Mouse (Mus musculus) colon, adult 2 months (tissue): Measurements from ENCODE around the gene Zfp324. TPM values are rescaled to one million over a fixed set of nuclear protein-coding genes. Genes with fewer than 3 reads are reported as not detected.

Source experiments
- polyA plus RNA-seq: library from polyadenylated mRNA; depleted of rRNA; stranded (reverse); fragments of >200 nt; gene quantifications from 2 replicates; pipeline ENCODE4 v1.2.3, GENCODE M21; 2012; rRNA removed

Zfp324 gene
- 5.8 and 6.6 TPM in 2 replicates for polyA plus RNA-seq

GRCm38 (mm10) chr7:12965678-12966091 lies at the start of gene Zfp324:
Gene Zfp324, plus strand, starts transcription at chr7:12965838.

GRCm38 (mm10) chr7:12921705-12922465 lies 43.8 kb upstream of the Zfp324 start, which contains the start of gene Rps5:
Gene Rps5, plus strand, starts transcription at chr7:12922290.

GRCm38 (mm10) chr7:12927191-12927680 lies 38.4 kb upstream of the Zfp324 start, which contains the start of gene Rnf225:
Gene Rnf225, plus strand, starts transcription at chr7:12927416.

DNA sequence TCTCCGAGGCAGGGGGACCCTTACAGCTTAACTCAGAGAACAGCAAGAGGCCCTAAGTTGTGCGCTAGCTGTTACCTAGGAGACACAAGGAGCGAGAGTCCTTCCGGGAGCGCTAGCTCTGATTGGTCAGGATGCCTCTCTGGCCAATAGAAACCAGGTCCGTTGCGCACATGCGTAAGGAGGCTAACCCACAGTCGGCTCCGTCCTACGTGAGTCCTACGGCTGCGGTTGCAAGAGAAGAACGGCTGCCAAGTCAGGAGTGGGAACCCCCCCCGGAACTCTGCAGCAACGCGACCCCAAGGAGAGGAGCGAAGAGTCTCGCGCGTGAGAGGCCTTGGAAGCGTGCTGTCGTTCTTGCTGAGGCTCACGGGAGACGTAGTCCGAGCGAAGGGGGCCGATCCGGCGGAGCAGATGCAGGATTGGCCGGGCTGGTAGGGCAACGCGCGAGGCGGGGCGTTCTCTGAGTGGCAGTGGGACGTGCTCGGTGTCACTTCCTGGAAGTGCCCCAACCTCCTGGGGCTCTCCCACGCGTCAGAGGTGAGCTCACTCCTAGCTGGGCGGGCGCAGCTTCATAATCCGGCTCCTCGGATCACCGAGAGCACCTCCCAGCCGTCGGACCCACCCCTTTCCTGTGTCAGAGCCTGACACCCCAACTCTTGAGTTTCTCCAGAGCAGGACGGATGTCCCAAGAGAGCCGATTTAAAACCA lies 12.2 kb downstream of the Zfp324 start, which contains the start of gene Zfp446:
Gene Zfp446 (plus strand): TSS at position 167 of the 708 bp plus-strand sequence.

DNA sequence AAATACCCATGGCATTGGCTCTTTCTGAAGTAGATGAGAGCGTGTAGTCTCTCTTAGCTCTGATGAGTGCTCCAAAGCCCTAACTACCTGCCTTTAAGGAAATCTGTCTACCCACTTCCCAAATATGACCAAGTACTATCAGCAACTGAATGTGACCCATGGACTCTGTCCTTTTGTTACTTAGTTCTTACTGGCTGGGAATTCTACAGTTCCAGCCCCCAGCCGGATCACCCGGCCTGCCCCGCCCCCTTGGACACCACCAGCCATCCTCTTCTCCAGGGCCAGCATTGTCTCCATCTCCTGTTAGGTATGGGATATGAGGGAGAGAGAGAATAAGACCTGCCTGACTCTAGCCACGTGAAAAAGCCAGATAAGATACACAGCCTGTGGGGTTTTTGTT lies 32.4 kb downstream of the Zfp324 start, which contains the start of gene Slc27a5:
Gene Slc27a5 (minus strand): TSS at position 140 of the 400 bp plus-strand sequence.

DNA sequence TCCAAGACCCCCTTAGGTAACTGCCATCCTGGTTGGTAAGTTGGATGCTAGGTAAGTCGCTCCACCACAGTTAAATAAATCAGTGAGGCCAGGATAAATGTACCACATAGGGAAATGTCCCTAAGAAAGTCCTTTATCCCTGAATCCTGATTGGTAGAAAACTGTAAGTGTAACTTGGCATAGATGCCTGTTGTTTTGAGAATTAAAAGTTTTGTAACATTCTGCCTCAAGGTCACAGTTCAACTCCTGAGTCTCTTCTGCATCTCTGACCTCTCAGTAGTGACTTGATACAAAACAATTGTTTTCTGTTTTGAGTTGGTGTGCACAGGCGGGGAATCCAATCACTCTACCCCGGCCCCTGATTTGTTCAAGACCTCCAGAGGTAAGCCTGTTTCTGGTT lies 33.2 kb downstream of the Zfp324 start, which contains the start of gene Trim28:
Gene Trim28 (plus strand): TSS at position 264 of the 400 bp plus-strand sequence.

DNA sequence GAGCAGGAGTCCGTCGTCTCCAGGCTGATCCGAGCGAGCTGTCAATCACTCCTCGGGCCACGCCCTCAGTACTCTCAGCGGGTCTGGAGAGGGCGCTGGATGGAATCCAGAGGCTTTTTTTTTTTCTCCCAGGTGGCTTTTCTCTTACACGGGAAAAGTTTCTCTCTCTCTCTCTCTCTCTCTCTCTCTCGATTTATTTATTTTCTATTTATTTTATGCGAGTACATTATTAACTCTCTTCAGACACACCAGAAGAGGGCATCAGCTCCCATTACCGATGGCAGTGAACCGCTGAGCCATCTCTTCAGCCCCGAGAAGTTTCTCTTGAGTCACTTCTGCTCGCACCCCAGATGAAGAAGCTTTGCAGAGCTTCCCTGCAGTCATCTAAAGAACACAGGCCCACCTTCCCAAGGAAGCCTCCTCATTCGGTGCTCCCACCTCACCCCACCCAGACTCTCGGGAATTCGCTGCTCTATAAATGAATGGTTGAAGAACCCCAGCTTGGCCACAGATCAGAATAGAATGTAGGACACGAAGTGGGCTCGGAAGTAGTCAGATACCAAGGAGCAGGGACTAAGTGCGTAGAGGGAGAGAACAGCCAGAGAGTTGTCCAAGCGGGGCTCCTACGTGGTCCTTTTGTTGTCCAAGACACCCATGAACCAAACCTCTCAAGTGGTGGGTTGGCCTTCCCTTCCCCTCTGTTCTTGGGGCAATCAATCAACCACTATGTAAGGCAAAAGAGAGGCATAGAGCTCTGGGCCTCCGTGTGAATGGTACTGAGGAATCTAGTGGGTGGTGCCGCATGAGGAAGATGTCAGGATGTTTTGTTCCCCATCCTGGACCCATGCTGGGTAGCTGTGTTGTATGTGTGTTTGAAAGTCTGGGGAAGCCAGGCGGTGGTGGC lies 44.6 kb downstream of the Zfp324 start, which contains the start of gene Zbtb45:
Gene Zbtb45 (minus strand): TSS at position 30 of the 904 bp plus-strand sequence.

Other genes starting within 250 kb of the Zfp324 start
- gene Vmn2r56, start 230.8 kb upstream of the Zfp324 start, polyA plus RNA-seq = not detected in 2 replicates
- 0.37 and 0.43 TPM in 2 replicates for gene Zscan18, start 162.2 kb upstream of the Zfp324 start, polyA plus RNA-seq
- 0.41 and 0.47 TPM in 2 replicates for gene Zfp329, start 147.0 kb upstream of the Zfp324 start, polyA plus RNA-seq
- gene Zfp110, start 131.1 kb upstream of the Zfp324 start, polyA plus RNA-seq = 7.0 and 8.6 TPM in 2 replicates
- 0.53 and 0.54 TPM in 2 replicates for gene Zfp128, start 84.7 kb upstream of the Zfp324 start, polyA plus RNA-seq
- gene Zscan22, start 68.0 kb upstream of the Zfp324 start, polyA plus RNA-seq = 6.0 and 7.0 TPM in 2 replicates
- gene Rps5, start 43.5 kb upstream of the Zfp324 start, polyA plus RNA-seq = 1,881 and 2,138 TPM in 2 replicates
- 0.44 and 0.58 TPM in 2 replicates for gene Rnf225, start 38.4 kb upstream of the Zfp324 start, polyA plus RNA-seq
- gene Zfp446, start 12.0 kb downstream of the Zfp324 start, polyA plus RNA-seq = 3.3 and 3.6 TPM in 2 replicates
- 0.22 and 0.25 TPM in 2 replicates for gene Slc27a5, start 32.4 kb downstream of the Zfp324 start, polyA plus RNA-seq
- 205 and 241 TPM in 2 replicates for gene Trim28, start 33.3 kb downstream of the Zfp324 start, polyA plus RNA-seq
- 28.8 and 31.4 TPM in 2 replicates for gene Zbtb45, start 44.2 kb downstream of the Zfp324 start, polyA plus RNA-seq
- 81.9 and 83.8 TPM in 2 replicates for gene Chmp2a, start 69.0 kb downstream of the Zfp324 start, polyA plus RNA-seq
- gene Ube2m, start 72.4 kb downstream of the Zfp324 start, polyA plus RNA-seq = 96.9 and 116 TPM in 2 replicates
- gene Mzf1, start 88.9 kb downstream of the Zfp324 start, polyA plus RNA-seq = 1.7 and 2.0 TPM in 2 replicates
- not detected in 2 replicates for gene Vmn1r85, start 129.3 kb downstream of the Zfp324 start, polyA plus RNA-seq
- gene Vmn1r86, start 154.1 kb downstream of the Zfp324 start, polyA plus RNA-seq = not detected in 2 replicates
- gene Vmn1r87, start 174.3 kb downstream of the Zfp324 start, polyA plus RNA-seq = not detected in 2 replicates
- not detected in 2 replicates for gene Vmn1r88, start 193.7 kb downstream of the Zfp324 start, polyA plus RNA-seq
- not detected in 2 replicates for gene Vmn1r89, start 247.2 kb downstream of the Zfp324 start, polyA plus RNA-seq